Mouse (Mus musculus) lung, postnatal 0 days (tissue): Measurements from ENCODE around the gene Ctla4.

Experiments
- CTCF ChIP-seq: IDR thresholded peaks from 2 replicates; pipeline ENCODE4 v1.5.1; 2016; ENCODE audit warnings: antibody characterized with exemption, mild to moderate bottlenecking
- EP300 ChIP-seq: IDR thresholded peaks from 2 replicates; pipeline ENCODE4 v1.6.1; 2016; ENCODE audit warnings: antibody characterized with exemption, mild to moderate bottlenecking, control low read depth

- TF ChIP-seq EP300 (no peak), CTCF (no peak)
Observed at GRCm38 (mm10) chr1:60863701-60864100, 23.1 kb upstream of the Ctla4 start.
